Mouse (Mus musculus): ENCODE data around the gene Spsb1.
A peak's percentile ranks its signal among the peaks of the same experiment; 100 is the strongest.

Spsb1 gene

DNA sequence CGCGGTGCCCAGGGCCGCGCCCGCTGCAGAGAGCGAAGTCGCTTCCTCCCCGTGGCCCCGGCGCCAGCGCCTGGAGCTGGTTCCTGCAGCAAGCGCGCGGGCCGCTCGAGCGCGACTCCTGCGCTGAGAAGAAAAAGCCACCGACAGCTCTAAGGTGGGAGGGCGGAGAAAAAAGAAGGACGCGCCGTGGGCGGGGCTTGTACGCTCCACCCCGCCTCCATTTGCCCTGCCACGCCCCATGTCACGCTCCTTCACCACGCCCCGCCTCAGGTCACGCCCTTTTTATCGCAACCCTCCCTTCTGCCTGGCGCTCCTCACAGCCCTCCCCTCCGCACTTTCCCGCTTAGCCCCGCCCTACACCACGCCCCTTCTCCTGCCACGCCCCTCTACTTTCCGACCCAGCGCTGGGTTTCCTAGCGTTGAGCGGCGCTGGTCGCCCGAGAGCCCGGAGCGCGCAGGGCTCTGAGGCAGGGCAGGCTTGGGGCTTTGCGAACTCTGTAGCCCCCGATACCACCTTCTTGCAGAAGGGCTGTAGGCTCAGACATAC is at the start of gene Spsb1:
Gene Spsb1, minus strand, starts transcription at position 151 of the 547 bp plus-strand sequence.
- DNase-seq (ENCODE audit: low spot score in 2 of 2), result peak; percentile 94 to 96

DNA sequence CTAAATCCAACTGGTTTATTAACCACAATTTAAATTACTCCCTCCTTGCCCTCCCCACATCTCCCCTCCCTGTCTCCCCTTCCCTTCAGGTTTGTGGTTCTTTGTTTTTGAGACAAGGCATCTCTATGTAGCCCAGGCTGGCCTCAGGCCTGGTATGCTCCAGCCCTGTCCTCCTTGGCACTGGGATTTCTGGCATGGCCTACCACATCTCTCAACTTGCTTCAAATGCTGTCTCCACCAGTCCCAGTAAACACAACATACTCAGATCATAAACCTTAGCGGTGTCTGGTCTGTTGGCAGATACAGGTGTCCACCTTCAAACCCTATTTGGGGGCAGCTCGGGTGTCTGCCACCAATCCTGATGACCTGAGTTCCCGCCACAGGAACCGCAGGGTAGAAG is 48.8 kb upstream of the Spsb1 start:
- no peak for DNase-seq (ENCODE audit: low spot score in 2 of 2)

DNA sequence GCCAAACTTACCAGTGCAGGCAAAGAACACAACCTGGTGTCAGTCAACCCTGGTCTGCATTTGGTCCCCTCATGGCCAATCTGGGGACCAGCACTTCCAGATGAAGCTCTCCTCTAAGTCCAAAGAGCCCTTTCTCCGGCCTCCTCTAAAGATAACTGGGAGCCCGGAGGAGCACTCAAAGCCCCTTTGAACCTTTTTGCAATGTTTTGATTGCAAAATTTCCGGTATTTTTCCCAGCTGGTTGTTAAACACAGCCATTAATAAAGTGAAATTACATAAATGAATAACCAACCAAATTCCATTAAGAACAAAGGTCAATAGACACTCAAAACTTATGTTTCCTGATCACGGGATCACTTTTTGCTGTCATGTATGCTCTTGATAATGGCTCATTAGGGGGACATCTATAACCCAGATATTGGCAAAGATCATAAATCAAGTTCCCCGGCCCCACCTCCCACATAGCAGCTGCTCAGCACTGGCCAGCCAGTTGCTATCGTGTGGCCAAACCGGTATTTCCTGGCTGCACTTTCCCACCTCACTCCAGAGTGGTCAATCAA is 48.3 kb upstream of the Spsb1 start:
- DNase-seq (ENCODE audit: low spot score in 2 of 2), result no peak

DNA sequence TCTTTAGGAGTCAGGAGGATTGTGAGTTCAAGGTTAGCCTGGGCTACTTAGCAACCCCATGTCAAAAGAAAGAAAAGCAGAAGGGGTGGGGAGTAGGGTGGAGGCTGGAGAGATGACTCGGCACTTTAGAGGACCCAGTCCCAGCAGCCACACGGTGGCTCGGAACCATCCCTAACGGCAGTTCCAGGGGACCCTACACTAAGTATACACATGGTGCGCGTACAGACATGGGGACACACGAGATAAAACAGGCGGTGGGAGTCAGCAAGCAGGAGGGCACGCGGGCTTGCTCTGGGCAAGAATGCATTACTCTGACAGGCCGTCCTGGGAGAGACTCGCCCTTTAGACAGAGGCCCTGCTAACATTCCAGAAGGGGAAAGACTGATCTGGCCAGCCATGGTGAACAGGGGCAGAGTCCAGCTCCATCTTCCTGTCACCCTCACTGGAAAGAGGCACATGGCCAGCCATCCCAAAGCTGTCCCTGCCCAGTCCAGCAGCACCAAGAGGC is 47.2 kb upstream of the Spsb1 start:
- no peak for DNase-seq (ENCODE audit: low spot score in 2 of 2)

DNA sequence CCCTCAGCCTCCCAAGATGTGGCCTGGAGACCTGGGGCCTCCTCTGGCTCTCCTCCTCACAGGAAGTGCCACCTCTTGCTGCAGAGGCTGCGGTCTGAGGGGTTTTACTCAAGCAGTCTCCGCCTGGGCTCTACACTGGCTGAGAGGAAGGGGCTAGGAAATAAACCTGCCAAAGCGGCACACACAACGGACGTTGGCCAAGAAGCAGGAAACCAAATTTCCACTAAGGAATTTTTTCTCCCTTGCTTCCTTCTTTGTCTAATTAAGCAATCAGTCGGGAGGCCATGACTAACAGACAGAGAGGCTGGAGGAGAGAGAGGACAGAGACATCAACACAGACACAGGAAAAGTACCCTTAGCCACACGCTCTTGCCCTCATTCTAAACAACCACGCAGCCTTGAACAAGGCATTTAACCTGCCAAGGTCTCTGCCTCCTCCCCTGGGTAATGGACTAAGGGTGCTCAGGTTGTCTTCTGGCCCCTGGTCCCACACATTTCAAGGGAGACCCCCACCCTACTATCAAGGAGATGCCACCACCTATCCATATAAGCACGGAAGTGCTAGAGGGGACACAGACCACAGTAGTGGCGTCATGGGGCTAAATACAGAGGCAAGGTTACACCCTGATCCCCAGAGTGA is 46.5 kb upstream of the Spsb1 start:
- DNase-seq (ENCODE audit: low spot score in 2 of 2), result no peak

DNA sequence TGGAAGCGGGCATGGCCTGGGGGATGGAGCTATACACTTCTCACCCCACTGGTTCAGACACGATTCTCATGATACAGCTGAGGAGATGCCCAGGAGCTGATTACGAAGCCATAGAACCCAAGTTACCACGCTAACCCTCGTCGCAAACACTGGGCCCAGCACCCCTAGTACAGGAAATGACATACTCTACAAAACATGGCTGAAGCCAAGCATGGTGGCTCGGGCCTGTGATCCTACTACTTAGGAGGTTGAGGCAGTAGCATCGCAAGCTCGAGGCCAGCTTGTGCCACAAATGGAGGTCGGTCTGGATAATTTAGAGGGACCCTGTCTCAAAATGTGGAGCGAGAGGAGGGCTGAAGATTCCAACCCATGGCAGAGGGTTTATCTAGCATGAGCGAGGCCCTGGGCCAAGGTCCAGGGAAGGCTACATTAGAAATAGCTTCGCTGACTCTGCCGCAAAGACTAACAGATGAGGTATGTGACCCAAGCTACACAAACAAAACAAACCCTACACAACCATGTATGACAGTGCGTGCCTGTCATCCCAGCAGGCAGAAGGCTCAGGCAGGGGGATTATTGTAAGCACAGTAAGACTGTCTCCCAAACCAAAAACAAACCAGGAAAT is 45.2 kb upstream of the Spsb1 start:
- DNase-seq (ENCODE audit: low spot score in 2 of 2), result no peak

DNA sequence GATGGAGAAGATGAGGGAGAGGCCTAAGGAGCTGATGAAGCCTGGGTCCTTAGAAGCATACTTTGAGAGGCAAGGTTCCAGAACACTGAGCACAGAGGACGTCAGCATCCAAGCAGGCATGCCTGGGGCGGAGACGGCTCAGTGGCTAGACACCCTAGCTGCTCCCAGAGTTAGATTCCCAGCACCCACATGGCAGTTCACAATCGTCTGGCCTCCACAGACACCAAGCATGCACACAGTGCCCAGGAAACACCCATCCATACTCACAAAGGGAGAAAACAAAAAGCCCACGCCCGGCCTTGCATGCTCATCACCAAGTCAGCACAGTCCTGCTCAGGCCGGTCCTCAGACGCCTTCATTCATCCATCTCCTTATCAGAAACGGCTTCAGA is 44.7 kb upstream of the Spsb1 start:
- DNase-seq (ENCODE audit: low spot score in 2 of 2), result no peak

DNA sequence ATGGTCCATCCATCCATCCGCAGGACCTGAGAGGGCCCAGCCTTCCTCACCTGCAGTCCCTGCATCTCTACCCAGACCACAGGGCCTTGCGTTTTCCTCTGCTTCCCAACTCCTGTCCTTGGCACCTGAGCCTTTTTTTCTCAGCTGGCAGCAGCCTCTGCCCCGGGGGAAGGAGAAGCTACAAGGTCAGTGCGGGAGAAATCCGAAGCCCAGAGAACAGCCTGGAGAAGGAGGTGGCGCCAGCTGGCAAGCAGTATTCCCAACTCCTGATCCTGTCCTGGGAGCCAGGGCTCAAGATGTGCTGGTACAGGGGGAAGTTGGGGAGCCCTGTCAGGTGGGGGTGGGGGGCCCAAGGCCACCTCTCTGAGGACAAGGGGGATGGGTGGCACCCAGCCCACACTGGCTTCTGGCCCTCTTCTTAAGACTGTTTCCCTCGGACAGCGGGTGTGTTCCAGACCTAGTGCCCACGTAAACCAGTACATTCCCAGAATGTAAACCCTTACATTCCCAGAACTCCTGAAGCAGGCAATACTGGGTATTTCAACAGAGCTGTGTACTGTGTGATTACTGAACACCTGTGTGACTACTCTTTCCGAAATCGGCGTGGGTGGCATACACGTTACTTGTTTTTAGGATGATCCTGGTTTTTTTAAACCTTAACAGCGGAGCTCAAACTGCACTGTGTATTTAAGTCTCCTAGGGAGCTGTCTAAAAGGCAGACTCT is 44.1 kb upstream of the Spsb1 start:
- no peak for DNase-seq (ENCODE audit: low spot score in 2 of 2)

DNA sequence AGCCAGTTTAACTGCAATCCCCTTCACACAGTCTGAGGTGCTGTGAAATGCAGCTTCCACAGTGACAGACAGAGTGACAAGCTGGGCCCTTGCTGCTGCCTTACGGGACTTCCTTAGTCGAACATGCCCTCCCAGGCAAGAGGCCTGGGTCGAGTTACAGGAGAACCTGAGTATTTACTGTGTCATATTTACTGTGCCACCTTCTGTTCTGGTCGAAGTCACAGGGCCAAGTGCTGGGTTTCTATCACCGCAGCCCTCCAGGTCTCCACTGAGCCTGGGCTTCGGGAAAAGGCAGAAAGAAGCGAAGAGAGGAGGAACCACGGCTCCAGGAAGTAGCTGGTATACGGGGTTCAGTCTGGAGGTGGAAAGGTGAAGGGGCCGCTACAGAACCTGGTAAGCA is 43.2 kb upstream of the Spsb1 start:
- DNase-seq (ENCODE audit: low spot score in 2 of 2), result no peak

DNA sequence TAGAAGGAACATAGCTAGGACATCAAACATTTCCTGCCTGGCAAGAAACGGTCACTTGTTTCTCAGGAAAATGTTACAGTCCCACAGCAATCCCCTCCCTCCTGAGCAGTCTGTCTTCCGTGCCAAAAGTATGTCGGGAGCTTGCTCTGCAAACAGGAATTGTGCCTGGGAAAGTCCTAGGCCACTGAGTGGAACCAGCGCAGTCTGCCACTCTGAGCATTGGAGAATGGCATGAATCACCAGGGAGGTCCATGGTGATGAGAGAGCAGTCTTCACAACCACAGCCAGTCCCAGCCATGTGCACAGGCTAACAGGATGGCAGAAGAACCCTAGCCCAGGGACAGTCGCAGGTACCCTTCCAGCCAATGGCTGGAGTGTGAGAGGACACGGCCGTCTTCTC is 41.6 kb upstream of the Spsb1 start:
- DNase-seq (ENCODE audit: low spot score in 2 of 2), result no peak

DNA sequence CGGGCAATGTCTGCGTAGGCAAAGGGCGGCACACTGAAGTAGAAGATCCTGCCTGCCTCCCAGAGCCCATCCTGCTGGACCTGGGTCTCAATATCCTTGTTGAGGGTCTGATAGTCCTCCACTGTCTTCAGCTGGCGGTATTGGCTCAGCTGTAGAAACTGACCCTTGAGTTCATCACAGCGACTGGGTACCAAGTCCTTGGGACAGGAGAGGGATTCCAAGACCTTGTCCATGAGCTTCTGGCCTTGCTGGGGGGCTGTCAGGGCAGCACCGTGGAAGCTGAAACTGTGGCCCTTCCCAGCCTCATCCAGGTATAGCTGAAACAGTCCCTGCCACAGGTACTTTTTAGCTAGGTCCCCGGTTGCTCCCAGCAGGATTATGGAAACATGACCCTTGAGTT is 41.1 kb upstream of the Spsb1 start:
- no peak for DNase-seq (ENCODE audit: low spot score in 2 of 2)

DNA sequence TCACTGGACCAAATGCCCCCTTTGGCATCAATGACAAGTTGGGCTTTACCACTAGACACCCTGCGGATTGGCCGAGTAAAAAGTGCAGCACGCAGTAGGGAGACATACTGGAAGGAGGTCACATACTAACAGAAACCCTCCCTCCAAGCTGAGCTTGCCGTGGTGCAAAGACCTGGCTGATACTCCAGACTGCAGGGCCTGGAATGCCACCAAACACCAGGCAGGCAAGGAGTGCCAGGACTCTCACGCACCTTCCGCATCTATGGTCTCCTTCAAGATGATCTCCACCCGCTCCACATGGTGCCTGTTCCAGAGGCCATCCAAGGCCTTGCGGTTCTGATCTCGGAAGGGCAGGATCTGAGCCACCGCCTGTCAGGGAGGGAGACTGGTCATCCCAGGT is 39.4 kb upstream of the Spsb1 start:
- no peak for DNase-seq (ENCODE audit: low spot score in 2 of 2)

DNA sequence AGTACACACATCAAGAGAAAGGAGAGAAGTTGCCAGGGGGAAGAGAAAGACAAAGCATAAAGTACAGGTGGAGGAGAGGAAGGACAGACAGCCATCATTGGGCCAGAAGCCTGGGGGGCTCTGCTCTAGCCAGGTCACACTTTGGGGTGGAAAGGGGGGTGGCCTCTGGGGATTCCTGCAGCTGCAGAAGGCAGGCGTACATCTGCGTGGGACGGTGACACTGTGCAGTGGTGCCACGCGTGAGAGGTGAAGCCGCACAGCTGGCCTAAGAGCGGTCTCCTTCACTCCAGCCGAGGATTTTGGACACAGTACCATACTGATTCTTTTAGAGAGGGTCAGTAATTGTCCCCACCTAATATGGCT is 37.8 kb upstream of the Spsb1 start:
- no peak for DNase-seq (ENCODE audit: low spot score in 2 of 2)

DNA sequence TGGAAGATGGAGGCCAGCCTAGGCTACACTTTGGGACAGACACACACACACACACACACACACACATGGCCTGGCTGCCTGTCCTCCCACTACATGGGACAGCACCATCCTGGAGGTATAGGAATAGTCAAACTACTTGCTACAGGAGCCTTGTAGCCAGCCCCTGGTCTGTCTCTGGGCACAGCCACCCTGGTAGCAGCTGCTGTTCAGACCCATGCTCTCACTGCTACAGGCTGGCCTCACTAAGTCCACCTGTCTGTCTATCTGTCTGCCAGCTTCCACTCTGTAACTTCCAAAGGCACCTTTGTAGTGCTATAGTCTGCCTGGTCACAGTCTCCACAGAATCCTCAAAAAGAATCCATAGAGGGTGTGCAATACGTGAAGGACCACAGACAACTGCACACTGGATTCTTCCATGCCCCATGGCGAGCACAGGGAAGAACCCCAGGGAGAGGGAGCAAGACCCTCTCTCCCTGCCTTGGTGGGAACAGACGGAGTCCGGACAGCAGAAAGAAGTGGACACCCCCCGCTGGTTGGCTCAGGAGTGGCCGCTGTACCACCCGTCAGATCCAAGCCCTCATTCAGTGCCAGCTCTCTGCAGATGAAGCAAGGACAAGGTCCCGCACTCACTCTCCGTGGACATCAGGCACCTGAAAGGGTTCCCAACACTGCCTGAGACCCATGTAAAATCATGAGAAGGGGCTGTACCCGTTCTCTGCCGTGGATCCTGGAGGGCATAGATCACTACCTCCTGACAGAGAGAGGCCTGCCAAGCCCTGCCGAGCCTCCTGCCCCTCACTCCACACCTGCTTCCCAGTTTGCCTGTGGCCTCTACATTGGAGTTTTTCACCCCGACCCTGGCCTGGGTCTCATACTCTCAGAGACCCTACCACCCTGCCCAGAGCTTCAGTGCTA is 37.2 kb upstream of the Spsb1 start:
- no peak for DNase-seq (ENCODE audit: low spot score in 2 of 2)

DNA sequence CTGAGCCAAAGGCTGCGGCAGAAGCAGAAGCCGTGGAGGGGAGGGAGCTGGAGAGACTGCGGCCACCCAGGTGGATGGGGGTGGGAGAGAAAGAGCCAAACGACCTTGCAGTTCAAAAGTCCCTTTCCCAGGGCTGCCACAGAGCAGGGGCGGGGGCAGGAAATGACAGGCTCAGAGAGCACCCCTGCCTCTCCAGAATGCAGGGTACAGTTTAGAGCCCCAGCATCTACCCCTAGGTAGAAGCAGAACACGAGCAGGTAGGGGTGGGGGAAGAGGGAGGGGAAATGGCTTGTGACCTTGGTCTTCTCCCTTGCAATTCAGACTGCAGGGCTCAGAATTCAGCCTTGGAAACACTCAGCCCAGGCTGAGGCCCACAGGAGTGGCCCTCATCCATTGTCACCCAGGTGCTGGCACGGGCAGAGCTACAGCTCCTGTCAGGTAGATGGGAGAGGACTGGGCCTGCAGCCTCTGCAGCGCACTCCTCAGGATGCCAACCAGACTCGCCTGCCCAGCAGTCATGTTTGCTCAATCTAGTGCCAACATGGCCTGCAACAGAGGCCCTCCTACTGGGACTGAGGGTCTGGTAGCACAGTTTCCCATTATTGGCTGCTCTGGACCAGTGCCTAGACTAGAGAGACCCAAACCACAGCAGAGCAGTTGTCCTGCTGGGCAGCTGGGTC is 36.3 kb upstream of the Spsb1 start:
- DNase-seq (ENCODE audit: low spot score in 2 of 2), result no peak

DNA sequence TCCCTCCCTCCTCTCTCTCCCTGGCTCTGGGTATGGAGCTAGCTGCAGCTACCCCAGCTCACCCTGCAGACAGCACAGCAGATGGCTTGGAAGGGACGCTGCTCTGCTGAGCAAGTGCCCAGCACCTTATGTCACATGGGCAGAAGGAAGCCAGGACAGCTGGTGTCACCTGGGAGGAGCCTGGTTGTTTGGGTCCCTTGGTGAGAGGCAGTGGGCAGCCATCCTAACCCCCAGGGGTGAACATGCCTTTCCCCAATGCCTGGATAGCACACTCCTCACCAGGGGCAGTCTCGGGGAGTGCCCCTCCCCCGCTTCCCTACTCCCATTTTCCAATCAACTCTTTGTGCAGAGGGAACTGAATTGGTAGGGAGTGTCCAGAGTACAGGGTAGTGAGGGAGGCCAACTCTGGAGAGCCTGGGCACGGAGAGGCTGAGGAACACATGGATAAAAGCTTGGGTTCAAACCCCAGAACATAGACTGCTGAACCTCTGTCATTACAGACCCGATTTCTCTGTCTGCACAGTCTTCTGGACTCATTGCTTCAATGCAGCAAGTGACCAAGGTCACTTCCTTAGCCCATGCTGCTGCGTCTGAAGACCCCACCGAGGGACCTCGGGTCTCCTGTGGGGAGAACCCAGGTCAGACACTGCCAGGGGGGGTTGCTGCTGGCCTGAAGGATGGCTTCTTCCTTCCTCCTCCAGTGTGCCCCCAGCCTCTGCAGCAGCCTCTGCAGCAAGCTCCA is 35.5 kb upstream of the Spsb1 start:
- DNase-seq (ENCODE audit: low spot score in 2 of 2), result peak in 1 of 2 experiments; percentile 35

DNA sequence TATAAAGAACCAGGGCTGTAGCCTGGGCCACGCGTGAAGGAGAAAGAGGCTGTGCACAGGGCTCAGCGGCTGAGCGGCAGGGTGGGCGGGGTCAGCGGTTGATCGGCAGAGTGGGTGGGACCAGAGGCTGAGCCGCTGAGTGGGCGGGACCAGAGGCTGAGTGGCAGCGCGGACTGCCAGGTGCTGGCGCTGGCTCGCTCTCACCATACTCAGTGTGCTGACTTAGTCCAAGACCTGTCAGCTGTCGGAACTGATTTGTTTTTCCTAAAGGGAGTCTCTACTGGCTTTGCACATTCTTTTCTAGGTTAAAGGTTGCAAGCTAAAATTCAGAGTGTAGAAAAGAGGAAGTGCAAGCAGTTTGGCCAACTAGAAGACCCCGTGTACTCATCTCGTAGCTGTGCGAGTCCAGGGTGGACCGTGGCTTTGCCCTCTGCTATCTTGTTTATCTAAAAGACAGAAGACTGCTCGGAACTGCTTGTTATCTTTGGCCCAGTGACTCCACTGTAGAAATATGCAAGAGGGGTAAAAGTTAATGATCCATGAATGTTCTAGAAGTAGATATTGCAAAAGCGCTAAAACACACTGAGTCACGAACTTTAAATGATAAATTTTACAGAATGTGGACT is 34.2 kb upstream of the Spsb1 start:
- peak; percentile 78 to 83 for DNase-seq (ENCODE audit: low spot score in 2 of 2)

DNA sequence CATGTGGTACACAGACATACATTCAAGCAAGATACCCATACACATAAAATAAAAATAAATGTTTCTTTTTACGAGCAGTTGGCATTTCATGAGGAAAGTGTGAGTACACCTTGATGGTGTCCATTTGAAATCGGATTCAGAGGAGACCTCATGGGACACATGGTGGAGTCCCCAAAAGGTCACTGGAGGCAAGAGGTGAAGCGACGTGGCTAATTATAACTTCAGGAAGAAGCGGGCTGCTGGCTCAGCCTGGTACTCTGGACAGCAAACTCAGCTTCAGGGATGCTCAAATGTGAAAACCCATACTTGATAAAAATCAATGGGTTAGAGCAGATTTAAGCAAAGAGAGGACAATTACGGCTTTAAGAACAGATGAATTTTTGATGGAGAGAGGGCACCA is 33.5 kb upstream of the Spsb1 start:
- DNase-seq (ENCODE audit: low spot score in 2 of 2), result no peak

DNA sequence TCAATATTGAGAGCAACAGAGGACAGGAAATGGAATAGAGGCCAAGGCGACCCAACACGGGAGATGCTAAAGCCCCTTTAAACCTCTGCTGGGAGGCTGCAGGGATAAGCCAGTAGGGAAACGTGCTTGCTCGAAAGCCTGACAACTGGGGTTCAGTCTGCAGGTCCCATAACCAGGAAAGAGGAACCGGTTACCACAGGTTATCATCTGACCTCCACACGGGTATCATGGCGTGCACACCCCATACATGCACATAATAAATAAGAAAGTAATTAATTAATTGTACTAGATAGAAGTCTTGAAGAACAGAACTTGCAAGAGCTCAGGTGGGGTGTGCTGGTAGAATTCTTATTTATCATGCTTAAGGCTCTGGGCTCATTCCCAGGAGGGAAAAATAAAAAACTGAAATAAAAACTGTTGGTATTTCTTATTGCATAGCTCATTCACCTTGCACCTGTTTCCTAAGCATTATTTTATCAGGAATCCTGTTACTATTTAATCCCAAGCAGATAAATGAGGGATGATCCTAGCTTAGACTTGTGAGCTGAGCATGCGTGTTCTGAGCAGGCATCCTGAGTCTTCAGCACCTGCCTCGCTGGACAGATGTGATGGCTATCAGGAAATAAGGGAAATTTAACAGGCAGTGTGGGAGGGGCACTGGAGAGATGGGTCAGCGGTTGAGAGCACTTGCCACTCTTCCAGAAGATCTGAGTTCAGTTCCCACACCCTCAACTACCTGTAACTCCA is 32.0 kb upstream of the Spsb1 start:
- no peak for DNase-seq (ENCODE audit: low spot score in 2 of 2)

Data from frontal cortex, postnatal 36 days (tissue).